Mouse (Mus musculus) right cerebral cortex, postnatal 25 days (tissue): ENCODE data around the gene Tor1a.
"Not testable (repeated sequence)": the region's sequence is repeated elsewhere in the genome, so short reads cannot be mapped to it uniquely, and the experiment has no call there.

ENCODE experiments used
- DNase-seq: peaks from one replicate; pipeline ENCODE4 v3.0.0; 2022

Tor1a gene

DNA sequence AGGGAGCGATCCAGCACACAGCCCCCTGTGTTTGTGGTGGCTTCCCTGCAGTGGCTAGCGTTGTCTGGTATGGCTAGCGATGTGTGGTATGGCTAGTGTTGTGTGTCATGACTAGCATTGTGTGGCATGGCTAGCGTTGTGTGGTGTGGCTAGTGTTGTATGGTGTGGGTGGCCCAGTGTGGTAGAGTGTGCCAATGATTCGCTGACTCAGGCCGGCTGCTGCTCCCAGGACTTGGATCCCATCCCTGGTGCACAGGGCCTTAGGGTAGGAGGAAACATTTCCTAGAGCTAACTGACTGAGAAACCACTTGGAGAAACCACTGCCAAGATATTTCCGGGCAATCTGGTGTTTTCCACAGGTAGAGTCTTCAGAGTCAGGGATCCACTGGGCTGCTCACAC lies 50.1 kb downstream of the Tor1a start:
- DNase-seq, result no peak

DNA sequence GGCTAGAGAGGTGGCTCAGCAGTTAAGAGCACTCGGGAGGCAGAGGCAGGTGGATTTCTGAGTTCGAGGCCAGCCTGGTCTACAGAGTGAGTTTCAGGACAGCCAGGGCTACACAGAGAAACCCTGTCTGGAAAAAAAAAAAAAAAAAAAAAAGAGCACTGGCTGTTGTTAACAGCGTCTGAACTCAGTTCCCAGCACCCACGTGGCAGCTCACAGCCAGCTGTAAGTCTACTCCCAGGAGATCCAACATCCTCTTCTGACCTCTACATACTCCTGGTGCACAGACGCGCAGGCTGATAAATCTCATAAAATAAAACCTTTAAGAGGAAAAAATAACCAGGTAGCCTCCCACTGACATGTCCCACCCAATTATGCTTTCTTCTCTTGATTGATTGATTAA lies 51.8 kb downstream of the Tor1a start:
- not testable (repeated sequence) for DNase-seq

DNA sequence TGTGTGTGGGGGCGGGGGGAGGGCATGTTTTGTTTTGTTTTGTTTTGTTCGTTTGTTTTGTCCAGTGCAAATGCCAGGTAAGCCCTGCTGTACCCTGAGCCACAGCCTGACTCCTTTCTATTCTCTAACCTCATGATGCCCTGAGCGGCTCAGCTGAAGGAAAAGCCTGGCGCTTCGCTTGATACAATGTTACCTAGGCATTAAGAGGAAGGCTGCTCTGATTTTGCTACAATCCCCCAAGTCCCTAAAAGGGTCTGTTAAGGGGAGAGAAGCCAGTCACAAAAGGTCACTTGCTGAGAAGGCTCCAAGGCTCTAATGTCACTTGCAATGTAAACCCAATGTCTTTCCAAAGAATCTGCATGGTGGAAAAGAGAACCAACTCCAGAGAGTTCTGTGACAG lies 52.4 kb downstream of the Tor1a start:
- DNase-seq, result no peak

DNA sequence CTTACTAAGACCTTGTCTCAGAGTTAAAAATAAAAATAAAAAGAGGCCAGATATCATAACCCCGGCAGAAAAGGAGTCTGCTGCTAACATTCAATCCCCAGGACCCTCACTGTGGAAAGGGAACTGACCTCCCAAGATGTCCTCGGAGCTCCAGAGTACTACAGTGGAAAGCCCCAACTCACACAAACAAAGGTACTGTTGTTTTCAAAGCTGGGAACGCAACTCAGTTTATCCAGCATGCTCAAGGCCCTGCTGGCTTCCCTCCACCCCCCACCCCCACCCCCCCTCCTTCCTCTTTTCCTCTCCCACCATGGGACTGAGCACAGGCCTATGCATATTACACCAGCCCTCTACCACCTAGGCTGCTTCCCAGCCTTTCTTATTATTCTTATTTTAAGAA lies 52.9 kb downstream of the Tor1a start:
- DNase-seq, result no peak

DNA sequence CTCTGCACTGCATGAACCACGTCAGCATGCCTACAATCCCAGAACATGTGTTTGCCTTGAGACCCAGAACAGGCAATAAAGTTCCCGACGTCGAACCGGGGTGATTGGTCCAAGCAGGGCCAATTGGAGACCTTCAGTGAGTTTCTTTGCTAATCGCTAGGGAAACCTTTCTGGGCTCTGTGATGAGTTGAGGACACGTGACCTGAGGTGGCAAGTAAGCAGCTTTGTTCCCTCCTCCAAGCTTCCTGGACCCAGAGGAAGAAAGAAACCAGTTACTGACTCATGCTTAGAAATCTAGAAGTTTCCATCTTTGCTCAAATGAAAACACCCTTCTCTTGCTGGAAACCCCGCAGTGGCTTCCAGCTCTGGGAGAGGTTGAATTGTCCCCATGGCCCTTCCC lies 54.7 kb downstream of the Tor1a start:
- no peak for DNase-seq

DNA sequence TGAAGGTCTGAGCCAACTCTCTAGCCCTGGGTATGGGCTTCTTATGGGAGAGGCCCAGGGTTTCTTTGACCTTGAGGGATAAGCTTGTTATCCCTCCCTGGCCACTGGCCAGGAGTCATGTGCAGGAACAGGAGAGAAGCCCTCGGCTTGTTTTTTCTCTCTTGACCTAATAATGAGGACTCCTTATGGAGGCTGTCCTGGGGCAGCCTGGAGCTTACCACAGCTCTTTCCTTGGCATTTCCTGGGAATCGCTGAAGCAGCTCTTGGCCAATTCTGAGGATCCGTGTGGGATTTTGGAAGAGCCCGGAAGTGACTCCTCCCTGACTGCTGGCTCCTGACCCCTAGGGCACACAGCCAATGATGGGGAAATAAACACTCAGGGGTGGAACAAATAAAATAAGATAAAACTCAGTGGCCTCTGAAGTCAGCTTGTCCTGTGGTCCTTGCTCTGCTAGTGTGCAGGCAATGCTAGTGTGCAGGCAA lies 55.4 kb downstream of the Tor1a start:
- DNase-seq, result no peak
